Comparison of ENCODE assay signal across 23 mouse cellular contexts in genomic region chr1:98171291-98171690, GRCm38 (mm10).
"Had no signal": no experiment of that assay in that cellular context is flagged by ENCODE, and none has a peak within 500 bp of the region (broad histone marks: within the 10 kb centered on the region; RNA-seq: fewer than 3 reads in every experiment).

No protein-coding gene starts in this region.

- DNase-seq: gastrocnemius, postnatal 14 days; gastrocnemius, postnatal 36 days; heart, adult 11 months; heart, adult 2 months; heart, postnatal 10 days; heart, postnatal 4 days; kidney, adult 18-20 months; kidney, adult 8-10 months; kidney, postnatal 10 days; kidney, postnatal 25 days; kidney, postnatal 4 days; layer of hippocampus, adult 9-11 months; layer of hippocampus, postnatal 36 days; left cerebral cortex, postnatal 4 days had no signal

- H3K4me3 ChIP-seq: heart, adult 2 months; heart, embryonic 10.5 days; heart, embryonic 12.5 days; hindbrain, embryonic 10.5 days; hindbrain, embryonic 12.5 days; intestine, embryonic 15.5 days; limb, embryonic 13.5 days; limb, embryonic 15.5 days; liver, embryonic 12.5 days had no signal

- H3K27me3 ChIP-seq: heart, embryonic 12.5 days; hindbrain, embryonic 12.5 days; intestine, embryonic 15.5 days; limb, embryonic 13.5 days; limb, embryonic 15.5 days; liver, embryonic 12.5 days had no signal

- H3K4me2 ChIP-seq: heart, embryonic 12.5 days; hindbrain, embryonic 12.5 days; hindbrain, embryonic 14.5 days; intestine, embryonic 15.5 days; limb, embryonic 13.5 days; limb, embryonic 15.5 days; liver, embryonic 12.5 days had no signal

- H3K36me3 ChIP-seq: heart, embryonic 10.5 days; heart, embryonic 12.5 days; hindbrain, embryonic 10.5 days; hindbrain, embryonic 12.5 days; intestine, embryonic 15.5 days; limb, embryonic 13.5 days; limb, embryonic 15.5 days; liver, embryonic 12.5 days had no signal
